Mouse (Mus musculus): Measurements from ENCODE around the gene Duxbl2. TPM values are rescaled to one million over a fixed set of nuclear protein-coding genes. Genes with fewer than 3 reads are reported as not detected.
"Not testable (repeated sequence)": the region's sequence is repeated elsewhere in the genome, so short reads cannot be mapped to it uniquely, and the experiment has no call there.

Duxbl2 gene
- polyA plus RNA-seq (2014; fragmentation: Nextera tagmentation; extraction: Ambion mirVana): 2.8 TPM in 1 of 2 replicates, not detected in the other

GRCm38 (mm10) chr14:26118150-26118549 lies at the start of gene Duxbl2:
Duxbl2 (plus strand) TSS chr14:26118349.
- H3K9me3 ChIP-seq (ENCODE audit: control insufficient read depth, low read length); H3K4me2 ChIP-seq; DNase-seq (ENCODE audit: low spot score, missing footprints); H3K4me1 ChIP-seq (ENCODE audit: control insufficient read depth, insufficient read depth, low read length); H3K27me3 ChIP-seq (ENCODE audit: control insufficient read depth, insufficient read depth, low read length); H3K9ac ChIP-seq (ENCODE audit: low read length); H3K36me3 ChIP-seq (ENCODE audit: control insufficient read depth, insufficient read depth, low read length); H3K4me3 ChIP-seq (ENCODE audit: low read depth, low read length); H3K27ac ChIP-seq (ENCODE audit: low read depth, low read length): not testable (repeated sequence)
- ATAC-seq (ENCODE audit: low FRiP score): peak; percentile 75
- WGBS: no CpG with 5 or more reads among the region's 7 CpGs

- not testable (repeated sequence) for ATAC-seq (ENCODE audit: low FRiP score); H3K36me3 ChIP-seq (ENCODE audit: control insufficient read depth, insufficient read depth, low read length); H3K9me3 ChIP-seq (ENCODE audit: control insufficient read depth, low read length); H3K4me1 ChIP-seq (ENCODE audit: control insufficient read depth, insufficient read depth, low read length); DNase-seq (ENCODE audit: low spot score, missing footprints); H3K9ac ChIP-seq (ENCODE audit: low read length); H3K27me3 ChIP-seq (ENCODE audit: control insufficient read depth, insufficient read depth, low read length); H3K4me3 ChIP-seq (ENCODE audit: low read depth, low read length); H3K4me2 ChIP-seq; H3K27ac ChIP-seq (ENCODE audit: low read depth, low read length)
- no CpG with 5 or more reads among the region's 5 CpGs for WGBS
These were observed 41.3 kb upstream of the Duxbl2 start for GRCm38 (mm10) chr14:26076620-26077390.

- not testable (repeated sequence) for H3K4me2 ChIP-seq; H3K27me3 ChIP-seq (ENCODE audit: control insufficient read depth, insufficient read depth, low read length); H3K4me3 ChIP-seq (ENCODE audit: low read depth, low read length); ATAC-seq (ENCODE audit: low FRiP score); H3K9ac ChIP-seq (ENCODE audit: low read length); H3K4me1 ChIP-seq (ENCODE audit: control insufficient read depth, insufficient read depth, low read length); DNase-seq (ENCODE audit: low spot score, missing footprints); H3K27ac ChIP-seq (ENCODE audit: low read depth, low read length); H3K36me3 ChIP-seq (ENCODE audit: control insufficient read depth, insufficient read depth, low read length); H3K9me3 ChIP-seq (ENCODE audit: control insufficient read depth, low read length)
- no CpG with 5 or more reads among the region's 6 CpGs for WGBS
These were observed 36.9 kb upstream of the Duxbl2 start, which contains the start of gene Cphx2 for GRCm38 (mm10) chr14:26081216-26081615. Cphx2 (plus strand) TSS chr14:26081516.

- not testable (repeated sequence) for H3K27me3 ChIP-seq (ENCODE audit: control insufficient read depth, insufficient read depth, low read length); H3K36me3 ChIP-seq (ENCODE audit: control insufficient read depth, insufficient read depth, low read length); DNase-seq (ENCODE audit: low spot score, missing footprints); H3K4me2 ChIP-seq; H3K4me1 ChIP-seq (ENCODE audit: control insufficient read depth, insufficient read depth, low read length); ATAC-seq (ENCODE audit: low FRiP score); H3K9ac ChIP-seq (ENCODE audit: low read length); H3K9me3 ChIP-seq (ENCODE audit: control insufficient read depth, low read length); H3K4me3 ChIP-seq (ENCODE audit: low read depth, low read length); H3K27ac ChIP-seq (ENCODE audit: low read depth, low read length)
- WGBS: no CpG with 5 or more reads among the region's 1 CpGs
These were observed 36.2 kb upstream of the Duxbl2 start, which contains the start of gene Cphx3 for GRCm38 (mm10) chr14:26081997-26082396. Cphx3 (plus strand) TSS chr14:26082297.

GRCm38 (mm10) chr14:26097622-26098021 lies 20.5 kb upstream of the Duxbl2 start:
- H3K4me2 ChIP-seq; DNase-seq (ENCODE audit: low spot score, missing footprints); ATAC-seq (ENCODE audit: low FRiP score); H3K4me1 ChIP-seq (ENCODE audit: control insufficient read depth, insufficient read depth, low read length); H3K9me3 ChIP-seq (ENCODE audit: control insufficient read depth, low read length); H3K27me3 ChIP-seq (ENCODE audit: control insufficient read depth, insufficient read depth, low read length); H3K9ac ChIP-seq (ENCODE audit: low read length); H3K4me3 ChIP-seq (ENCODE audit: low read depth, low read length); H3K27ac ChIP-seq (ENCODE audit: low read depth, low read length); H3K36me3 ChIP-seq (ENCODE audit: control insufficient read depth, insufficient read depth, low read length): not testable (repeated sequence)
- no CpG with 5 or more reads among the region's 3 CpGs for WGBS

GRCm38 (mm10) chr14:26118550-26119000 lies 426 bp downstream of the Duxbl2 start:
- not testable (repeated sequence) for H3K9me3 ChIP-seq (ENCODE audit: control insufficient read depth, low read length); H3K4me3 ChIP-seq (ENCODE audit: low read depth, low read length); H3K9ac ChIP-seq (ENCODE audit: low read length); H3K36me3 ChIP-seq (ENCODE audit: control insufficient read depth, insufficient read depth, low read length); H3K4me1 ChIP-seq (ENCODE audit: control insufficient read depth, insufficient read depth, low read length); H3K27ac ChIP-seq (ENCODE audit: low read depth, low read length); H3K4me2 ChIP-seq; H3K27me3 ChIP-seq (ENCODE audit: control insufficient read depth, insufficient read depth, low read length); DNase-seq (ENCODE audit: low spot score, missing footprints)
- ATAC-seq (ENCODE audit: low FRiP score): peak; percentile 93
- no CpG with 5 or more reads among the region's 18 CpGs for WGBS

GRCm38 (mm10) chr14:26119095-26119494 lies 946 bp downstream of the Duxbl2 start:
- H3K9me3 ChIP-seq (ENCODE audit: control insufficient read depth, low read length); H3K4me3 ChIP-seq (ENCODE audit: low read depth, low read length); DNase-seq (ENCODE audit: low spot score, missing footprints); H3K4me2 ChIP-seq; H3K27me3 ChIP-seq (ENCODE audit: control insufficient read depth, insufficient read depth, low read length); H3K9ac ChIP-seq (ENCODE audit: low read length); H3K36me3 ChIP-seq (ENCODE audit: control insufficient read depth, insufficient read depth, low read length); H3K27ac ChIP-seq (ENCODE audit: low read depth, low read length); ATAC-seq (ENCODE audit: low FRiP score); H3K4me1 ChIP-seq (ENCODE audit: control insufficient read depth, insufficient read depth, low read length): not testable (repeated sequence)
- WGBS: no CpG with 5 or more reads among the region's 7 CpGs

- not testable (repeated sequence) for H3K27ac ChIP-seq (ENCODE audit: low read depth, low read length); H3K9ac ChIP-seq (ENCODE audit: low read length); H3K36me3 ChIP-seq (ENCODE audit: control insufficient read depth, insufficient read depth, low read length); H3K4me1 ChIP-seq (ENCODE audit: control insufficient read depth, insufficient read depth, low read length); H3K4me2 ChIP-seq; H3K27me3 ChIP-seq (ENCODE audit: control insufficient read depth, insufficient read depth, low read length); H3K4me3 ChIP-seq (ENCODE audit: low read depth, low read length); ATAC-seq (ENCODE audit: low FRiP score); H3K9me3 ChIP-seq (ENCODE audit: control insufficient read depth, low read length); DNase-seq (ENCODE audit: low spot score, missing footprints)
- WGBS: no CpG with 5 or more reads among the region's 2 CpGs
These were observed 28.9 kb downstream of the Duxbl2 start for GRCm38 (mm10) chr14:26147095-26147494.

GRCm38 (mm10) chr14:26156032-26156431 lies 37.9 kb downstream of the Duxbl2 start:
- H3K27ac ChIP-seq (ENCODE audit: low read depth, low read length); H3K9ac ChIP-seq (ENCODE audit: low read length); H3K4me1 ChIP-seq (ENCODE audit: control insufficient read depth, insufficient read depth, low read length); DNase-seq (ENCODE audit: low spot score, missing footprints); ATAC-seq (ENCODE audit: low FRiP score); H3K4me2 ChIP-seq; H3K9me3 ChIP-seq (ENCODE audit: control insufficient read depth, low read length); H3K36me3 ChIP-seq (ENCODE audit: control insufficient read depth, insufficient read depth, low read length); H3K27me3 ChIP-seq (ENCODE audit: control insufficient read depth, insufficient read depth, low read length); H3K4me3 ChIP-seq (ENCODE audit: low read depth, low read length): not testable (repeated sequence)
- WGBS: no CpG with 5 or more reads among the region's 7 CpGs
